Mouse (Mus musculus): ENCODE measurements around the gene Bmp8a.

DNA sequence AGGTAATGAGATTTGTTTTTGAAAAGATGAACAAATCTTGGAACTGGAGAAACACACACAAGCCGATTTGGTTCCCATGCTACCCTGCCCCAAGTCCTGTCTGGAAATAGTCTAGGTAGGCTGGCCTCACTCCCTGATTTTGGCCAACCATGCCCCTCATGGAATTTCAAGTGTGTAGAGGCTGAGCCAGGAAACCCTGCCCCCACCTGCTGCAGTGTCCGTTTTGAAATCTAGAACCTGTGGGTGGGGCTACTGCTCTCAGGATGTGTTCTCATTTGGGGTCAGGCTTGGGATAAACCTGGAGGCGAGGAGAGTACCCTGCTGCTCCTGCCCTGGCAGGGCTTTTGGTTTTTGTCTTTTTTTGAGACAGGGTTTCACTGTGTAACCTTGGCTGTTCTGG lies 34.8 kb downstream of the Bmp8a start:
- TF ChIP-seq CTCF (IDR thresholded peaks at IDR 0.05; ENCODE audit: control insufficient read depth, insufficient read depth, insufficient read length) (no peak), MAX (IDR thresholded peaks at IDR 0.05) (no peak), MYOG (IDR thresholded peaks at IDR 0.05; ENCODE audit: control insufficient read depth, extremely low read depth, insufficient read length) (no peak), MYOD1 (IDR thresholded peaks at IDR 0.05; ENCODE audit: control insufficient read depth, insufficient read length, low read depth) (no peak)

All from C2C12 (cell line).